Mouse (Mus musculus) stomach, postnatal 0 days (tissue): ENCODE results near the gene Pde10a. TPM values are rescaled to one million over a fixed set of nuclear protein-coding genes. Genes with fewer than 3 reads are reported as not detected.

ENCODE experiments used
- ATAC-seq: fragments of 200-750 bp; cut with Nextera tagmentation; 2 replicates; pipeline ENCODE4 v1.8.0; 2017; ENCODE audit not compliant: low FRiP score, low TSS enrichment
- DNase-seq: peaks from one replicate; pipeline ENCODE4 v3.0.0-alpha.2; 2016; ENCODE audit warnings: low spot score
- H3K27ac ChIP-seq: fragments of 300-500 bp; sonication (generic); replicated peaks from 2 replicates; pipeline ENCODE4 v1.5.1; 2014; ENCODE audit warnings: mild to moderate bottlenecking, control low read depth
- H3K27me3 ChIP-seq: fragments of 300-500 bp; sonication (generic); 2 replicates; pipeline ENCODE4 v1.6.1; 2014; ENCODE audit warnings: low read length; ENCODE audit not compliant: control insufficient read depth, insufficient read depth
- H3K36me3 ChIP-seq: fragments of 300-500 bp; sonication (generic); 2 replicates; pipeline ENCODE4 v1.6.1; 2014; ENCODE audit warnings: low read length, mixed read lengths; ENCODE audit not compliant: control insufficient read depth, insufficient read depth
- H3K4me1 ChIP-seq: fragments of 300-500 bp; sonication (generic); replicated peaks from 2 replicates; pipeline ENCODE4 v1.6.1; 2014; ENCODE audit warnings: antibody characterized with exemption; ENCODE audit not compliant: control insufficient read depth, insufficient read depth
- H3K4me2 ChIP-seq: fragments of 300-500 bp; sonication (generic); replicated peaks from 2 replicates; pipeline ENCODE4 v1.6.1; 2014; ENCODE audit warnings: low read depth, mild to moderate bottlenecking, control low read depth, moderate library complexity
- H3K4me3 ChIP-seq: fragments of 300-500 bp; sonication (generic); 2 replicates; pipeline ENCODE4 v1.5.1; 2014; ENCODE audit warnings: low read depth, low read length, control low read depth
- H3K9ac ChIP-seq: fragments of 300-500 bp; sonication (generic); 2 replicates; pipeline ENCODE4 v1.6.1; 2014; ENCODE audit warnings: mild to moderate bottlenecking, low read length, control low read depth, mixed read lengths
- H3K9me3 ChIP-seq: fragments of 300-500 bp; sonication (generic); 2 replicates; pipeline ENCODE4 v1.6.1; 2016; ENCODE audit warnings: low read length; ENCODE audit not compliant: control insufficient read depth
- CTCF ChIP-seq: IDR thresholded peaks from 2 replicates; pipeline ENCODE4 v1.5.1; 2016; ENCODE audit warnings: antibody characterized with exemption, low read depth, mild to moderate bottlenecking, moderate library complexity
- EP300 ChIP-seq: optimal IDR thresholded peaks from 2 replicates; pipeline ENCODE3; 2016; ENCODE audit warnings: antibody characterized with exemption
- WGBS: fragments of 180-500 bp; shearing (Covaris S2); extraction: QIAGEN DNeasy Blood & Tissue Kit; methylation state at CpG from one replicate; pipeline ENCODE4 v1.1.7; 2014; 5-methylcytosine and 5-hydroxymethylcytosine counted together
- polyA plus RNA-seq: library from polyadenylated mRNA; unstranded; fragments of >200 nt; fragmentation: Nextera tagmentation; extraction: Ambion mirVana; gene quantifications from 2 replicates; pipeline ENCODE4 v1.2.1, GENCODE M21; 2015

The Pde10a gene
- polyA plus RNA-seq, 1 experiment from 2014 or later, result 0.69 TPM

DNA sequence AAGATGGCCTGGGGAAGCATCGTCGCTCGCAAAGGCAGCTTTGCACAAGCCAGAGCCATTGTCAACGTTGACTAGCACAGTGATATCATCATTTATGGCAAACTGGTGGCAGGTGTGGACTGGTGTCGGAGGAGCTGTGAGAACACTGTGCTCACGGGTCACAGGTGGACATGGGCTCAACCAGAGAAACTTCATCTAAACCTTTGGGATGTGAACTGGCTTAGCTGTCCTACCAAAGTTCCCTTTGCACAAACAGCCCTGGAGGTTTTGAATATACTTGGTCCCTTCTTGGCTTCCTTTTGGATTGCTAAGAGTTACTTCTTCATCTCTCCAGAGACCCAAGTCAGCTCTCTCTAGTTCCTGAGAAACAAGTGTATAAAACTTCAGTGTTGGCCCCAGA is 41.7 kb downstream of the Pde10a start, which contains the start of gene Gm17087:
Gene Gm17087, minus strand, starts transcription at position 101 of the 400 bp plus-strand sequence.
- H3K4me2 ChIP-seq, result no peak within 1 kb of the TSS
- WGBS, result 89% methylated on average over 6 of the region's 6 CpGs

DNA sequence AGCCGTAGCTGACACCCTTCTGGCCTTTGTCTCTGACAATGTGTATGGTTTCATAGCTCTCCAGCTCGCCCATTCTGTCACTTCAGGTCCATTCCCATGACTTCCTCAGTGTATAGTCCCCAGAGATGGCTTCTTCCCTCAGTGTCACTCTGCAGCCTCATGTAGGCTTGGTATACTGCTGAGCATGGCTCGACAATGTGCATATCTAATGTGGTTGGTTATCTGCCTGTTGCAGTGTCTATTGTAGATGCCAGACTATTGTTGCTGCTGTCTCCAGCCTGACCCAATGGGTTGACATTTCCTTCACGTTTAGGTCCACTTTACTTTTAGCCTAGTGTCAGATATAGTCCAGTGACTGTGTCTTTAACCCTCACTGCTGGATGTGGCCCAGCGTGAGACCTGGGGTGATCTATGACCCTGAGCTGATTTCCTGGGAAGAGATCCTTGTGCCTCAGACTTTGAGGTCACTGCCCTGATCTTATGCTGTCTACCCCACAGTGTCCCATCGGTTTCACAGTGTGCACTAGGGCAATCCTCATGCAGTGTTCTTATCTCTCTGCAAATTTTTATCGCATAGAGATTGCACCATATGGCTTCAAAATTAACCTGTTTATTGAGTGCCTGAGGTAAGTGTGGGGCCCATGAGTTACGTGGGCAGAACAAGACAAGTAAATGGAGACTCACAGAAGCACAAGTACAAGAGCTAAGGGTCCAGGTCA is 48.5 kb downstream of the Pde10a start:
- no peaks in the 10 kb centered on the region for H3K36me3 ChIP-seq
- H3K9me3 ChIP-seq, result no peaks in the 10 kb centered on the region
- ATAC-seq, result no peak
- H3K9ac ChIP-seq, result no peak overlapping the region
- H3K4me1 ChIP-seq, result no peaks in the 10 kb centered on the region
- H3K27ac ChIP-seq, result no peak overlapping the region
- no peak for DNase-seq
- no peak for TF ChIP-seq CTCF
- TF ChIP-seq EP300, result no peak
- no peak overlapping the region for H3K4me2 ChIP-seq
- 76% methylated on average over 8 of the region's 8 CpGs for WGBS
- H3K4me3 ChIP-seq, result no peak overlapping the region
- no peaks in the 10 kb centered on the region for H3K27me3 ChIP-seq

More for the DNA sequence above, 41.7 kb downstream of the Pde10a start, which contains the start of gene Gm17087:
- no peaks in the 10 kb centered on the region for H3K9me3 ChIP-seq
- no peak within 1 kb of the TSS for H3K4me3 ChIP-seq
- no peaks in the 10 kb centered on the region for H3K27me3 ChIP-seq
- no peak for TF ChIP-seq EP300
- no peak for TF ChIP-seq CTCF
- ATAC-seq (no peak), DNase-seq (no peak)
- H3K4me1 ChIP-seq, result no peaks in the 10 kb centered on the region
- no peak within 1 kb of the TSS for H3K9ac ChIP-seq
- no peak within 1 kb of the TSS for H3K27ac ChIP-seq
- no peaks in the 10 kb centered on the region for H3K36me3 ChIP-seq

DNA sequence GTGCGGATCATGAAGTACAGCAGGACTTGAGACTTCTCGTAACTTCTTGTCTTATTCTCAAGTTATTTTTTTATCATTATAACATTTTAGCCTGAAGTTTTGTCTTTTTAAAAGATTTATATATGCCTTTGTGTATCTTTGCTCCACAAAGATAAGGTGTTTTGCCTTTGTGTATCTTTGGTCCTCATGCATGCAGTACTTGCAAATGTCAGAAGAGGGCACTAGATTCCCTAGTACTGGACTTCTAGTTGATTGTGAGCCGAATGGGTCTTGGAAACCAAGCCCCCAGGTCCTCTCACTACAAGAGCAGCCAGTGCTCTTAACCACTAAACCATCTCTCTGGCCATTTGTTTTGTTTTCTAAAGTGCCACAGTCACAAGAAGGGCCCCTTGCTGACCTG is 55.2 kb downstream of the Pde10a start:
- ATAC-seq, result no peak
- WGBS, result 67% methylated on average over 3 of the region's 3 CpGs
- Histone ChIP-seq H3K36me3 (no peaks in the 10 kb centered on the region), H3K9ac (no peak overlapping the region), H3K4me3 (no peak overlapping the region), H3K4me2 (no peak overlapping the region), H3K27me3 (no peaks in the 10 kb centered on the region), H3K4me1 (no peaks in the 10 kb centered on the region), H3K9me3 (no peaks in the 10 kb centered on the region), H3K27ac (no peak overlapping the region)
- DNase-seq, result no peak
- TF ChIP-seq CTCF (peak; percentile 61), EP300 (no peak)

DNA sequence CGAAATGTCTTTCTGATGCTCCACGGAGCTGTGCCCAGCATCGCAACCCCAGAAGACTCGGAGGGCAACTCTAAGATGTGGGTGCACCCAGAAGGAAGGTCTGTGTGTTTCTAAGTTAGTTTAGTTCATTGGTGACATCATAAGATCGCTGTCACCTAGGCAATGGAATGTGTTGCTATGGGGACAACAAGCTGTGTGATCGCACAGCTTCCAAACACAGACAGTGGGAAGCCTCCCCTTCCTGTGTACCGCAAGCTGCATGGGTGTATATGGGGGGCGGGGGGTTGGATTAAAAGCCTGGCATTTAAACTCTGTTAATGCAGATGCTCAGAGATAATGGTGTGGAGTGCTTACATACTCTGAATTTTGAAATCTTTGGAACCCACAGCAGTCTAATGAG is 56.4 kb downstream of the Pde10a start:
- Histone ChIP-seq H3K9me3 (no peaks in the 10 kb centered on the region), H3K9ac (no peak overlapping the region), H3K4me2 (no peak overlapping the region), H3K4me3 (no peak overlapping the region), H3K27me3 (no peaks in the 10 kb centered on the region), H3K27ac (no peak overlapping the region), H3K4me1 (no peaks in the 10 kb centered on the region), H3K36me3 (no peaks in the 10 kb centered on the region)
- no peak for TF ChIP-seq CTCF
- no peak for TF ChIP-seq EP300
- no peak for DNase-seq
- no peak for ATAC-seq
- 77% methylated on average over 8 of the region's 8 CpGs for WGBS

DNA sequence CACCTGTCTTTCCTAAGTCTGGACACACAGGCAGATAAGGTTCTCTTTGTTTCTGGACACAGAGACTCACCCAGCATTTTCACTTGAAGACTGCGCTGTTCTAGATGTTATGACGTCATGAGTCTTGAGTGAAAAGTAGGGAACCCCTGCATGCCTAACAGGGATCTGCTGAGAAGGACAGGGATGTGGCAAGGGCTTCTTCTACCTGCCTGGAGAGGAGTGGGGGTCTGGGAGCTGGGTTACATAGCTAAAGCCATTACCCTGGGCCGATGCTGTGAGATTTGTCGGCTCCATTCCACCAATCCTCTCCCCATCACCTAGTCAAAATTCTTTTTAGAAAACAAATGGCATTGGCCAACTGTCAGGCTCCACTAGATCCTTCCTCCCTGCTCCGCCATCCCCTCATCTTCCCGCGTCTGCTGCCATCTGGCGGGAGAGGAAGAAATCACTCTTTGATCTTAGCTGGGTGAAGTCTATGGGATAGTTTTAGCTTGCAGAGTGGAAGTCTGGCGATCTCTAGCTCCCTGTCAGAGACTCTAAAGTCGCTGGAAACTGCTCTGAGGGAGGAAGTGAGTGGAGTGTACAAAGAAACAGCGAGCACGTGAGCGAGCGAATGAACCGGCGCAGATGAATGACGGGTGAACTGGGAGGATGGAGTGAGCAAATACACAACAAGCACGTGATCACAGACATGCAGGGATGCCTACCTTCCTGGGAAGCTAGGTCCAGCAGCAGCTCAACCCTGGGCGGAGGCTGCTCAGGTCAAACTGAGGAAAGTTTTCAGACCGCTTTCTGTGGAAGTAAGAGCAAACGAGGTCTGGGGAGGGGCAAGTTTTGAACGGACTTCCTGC is 67.5 kb downstream of the Pde10a start:
- peak; percentile 63; the same call in 1 of the 2 replicates for ATAC-seq
- no peak overlapping the region for H3K27ac ChIP-seq
- H3K4me2 ChIP-seq, result peak overlapping the region; percentile 40; the same call in 1 of the 2 replicates
- no peaks in the 10 kb centered on the region for H3K9me3 ChIP-seq
- no peaks in the 10 kb centered on the region for H3K36me3 ChIP-seq
- no peak overlapping the region for H3K9ac ChIP-seq
- DNase-seq, result peak; percentile 72
- no peaks in the 10 kb centered on the region for H3K27me3 ChIP-seq
- whole genome bisulfite sequencing, result 11% methylated on average over 22 of the region's 22 CpGs
- no peak overlapping the region for H3K4me3 ChIP-seq
- H3K4me1 ChIP-seq, result no peaks in the 10 kb centered on the region
- TF ChIP-seq CTCF (peak; percentile 93), EP300 (no peak)
